Mouse (Mus musculus) neutrophil, adult 65 days (primary cell): ENCODE measurements around the gene Tmtc1. TPM values are rescaled to one million over a fixed set of nuclear protein-coding genes. Genes with fewer than 3 reads are reported as not detected.

ENCODE experiments used
- total RNA-seq: library from RNA; stranded (reverse); gene quantifications from 2 replicates; pipeline ENCODE4 v1.2.4, GENCODE M21; 2023

The Tmtc1 gene
- total RNA-seq: 0.07 TPM in 1 of 2 replicates, not detected in the other

DNA sequence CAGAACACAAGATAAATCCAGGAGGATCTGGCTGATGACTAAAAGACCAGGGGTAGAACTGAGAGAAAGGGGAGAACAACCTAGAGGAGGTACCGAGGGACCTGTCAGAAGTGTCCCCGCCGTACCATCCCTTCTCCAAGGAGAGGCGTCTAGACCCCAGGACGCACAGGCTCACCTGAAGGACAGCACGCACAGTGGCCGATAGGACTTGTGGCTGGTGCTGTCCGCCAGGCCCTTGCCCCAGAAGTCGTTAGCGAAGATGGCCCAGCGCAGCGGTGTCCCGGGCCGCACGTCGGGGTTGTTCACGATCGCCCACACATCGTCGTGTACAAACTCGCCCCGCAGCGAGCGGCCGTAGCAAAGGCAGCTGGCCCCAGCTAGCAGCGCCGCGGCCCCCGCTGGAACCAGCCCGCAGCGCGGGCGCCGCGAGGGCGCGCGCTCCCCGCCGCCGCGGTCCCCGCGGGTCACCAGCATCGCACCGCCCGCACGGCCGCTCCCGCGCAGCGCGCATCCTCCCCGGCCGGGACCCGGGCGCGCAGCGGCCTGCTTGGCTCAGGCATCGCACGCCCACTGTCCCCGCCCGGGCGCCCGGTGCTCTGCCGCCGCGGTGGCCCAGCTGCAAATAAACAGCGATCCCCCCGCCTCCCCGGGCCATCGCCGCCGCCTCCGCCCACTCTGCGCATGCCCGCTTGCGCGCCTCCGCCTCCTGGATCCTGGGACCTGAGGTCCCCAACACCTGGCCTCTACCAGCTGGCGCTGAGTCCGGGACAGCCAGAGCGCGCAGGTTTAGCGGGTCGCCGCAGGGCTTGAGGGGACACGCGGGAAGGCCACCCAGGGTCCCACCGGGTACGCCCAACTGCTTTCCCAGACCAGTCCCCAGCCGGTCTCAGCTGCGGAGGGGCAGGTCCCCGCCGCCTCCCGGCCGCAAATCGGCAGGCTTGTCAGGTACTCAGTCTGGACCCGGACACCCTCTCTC is at the start of gene Tmtc1:
Tmtc1 (minus strand) TSS at position 664 of the 976 bp plus-strand sequence.

GRCm38 (mm10) chr6:148211897-148212680 is 232.1 kb downstream of the Tmtc1 start, which contains the start of gene Ergic2:
Gene Ergic2 (minus strand): TSS chr6:148212374.

Other genes with a start within 250 kb of the Tmtc1 start
- gene Ergic2, start 232.0 kb downstream of the Tmtc1 start, total RNA-seq: 74.4 and 97.1 TPM in 2 replicates